Mouse (Mus musculus): ENCODE measurements around the gene Khdrbs1.

GRCm38 (mm10) chr4:129701503-129702377 is 40.4 kb downstream of the Khdrbs1 start:
- peak; percentile 77 for TF ChIP-seq EP300 (IDR thresholded peaks at IDR 0.05; ENCODE audit: insufficient read depth, low read depth, low read length)
- TF ChIP-seq POLR2A (IDR thresholded peaks at IDR 0.05; ENCODE audit: insufficient read depth, low read depth, low read length), result no peak
